Mouse (Mus musculus): ENCODE data around the gene H2afv. TPM values are rescaled to one million over a fixed set of nuclear protein-coding genes. Genes with fewer than 3 reads are reported as not detected.

Gene H2afv
- polyA plus RNA-seq, 1 experiment from 2014 or later = 1,015 TPM

DNA sequence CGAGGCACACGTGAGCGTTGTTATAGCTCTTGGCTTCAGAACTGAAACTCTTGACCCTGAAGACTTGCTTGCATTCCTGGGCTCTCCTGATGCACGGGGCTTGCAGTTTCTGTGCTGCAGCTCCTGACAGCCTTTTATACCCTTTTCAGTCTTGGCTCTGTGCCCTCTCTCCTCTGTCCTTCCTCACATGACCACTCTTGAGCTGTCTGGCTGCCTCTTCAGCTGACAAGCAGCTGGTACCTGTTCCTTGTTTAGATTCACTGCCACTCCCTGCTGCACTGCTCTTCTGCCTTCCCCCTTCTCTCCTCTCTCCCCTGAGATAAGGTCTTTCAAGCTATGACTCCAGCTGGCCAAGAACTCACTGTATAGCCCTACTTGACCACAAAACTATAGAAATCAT lies 3.2 kb upstream of the H2afv start:
- H3K9ac ChIP-seq (ENCODE audit: low read length) = no peak overlapping the region

DNA sequence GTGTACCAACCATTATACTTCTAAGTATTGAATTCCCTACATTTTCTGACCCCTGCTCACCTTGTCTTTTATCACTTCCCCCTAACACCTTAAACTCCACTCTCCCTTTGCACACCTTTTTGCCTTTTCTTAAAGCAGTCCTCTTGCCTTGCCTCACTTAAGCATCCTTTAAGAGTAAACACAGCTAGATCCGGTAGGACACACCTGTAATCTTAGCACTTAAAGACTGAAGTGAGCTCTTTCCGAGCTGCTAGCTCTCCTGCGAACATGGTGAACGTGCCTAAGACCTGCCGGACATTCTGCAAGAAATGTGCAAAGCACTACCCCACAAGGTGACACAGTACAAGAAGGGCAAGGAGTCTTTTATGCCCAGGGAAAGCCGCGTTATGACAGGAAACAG lies 1.7 kb upstream of the H2afv start:
- H3K27ac ChIP-seq (ENCODE audit: low read depth, low read length) = no peak overlapping the region
- no peak overlapping the region for H3K9ac ChIP-seq (ENCODE audit: low read length)
- H3K4me1 ChIP-seq (ENCODE audit: control insufficient read depth, insufficient read depth, low read length) = peaks cover 10% of the 10 kb centered on the region
- WGBS = 93% methylated on average over 7 of the region's 7 CpGs
- H3K36me3 ChIP-seq (ENCODE audit: control insufficient read depth, insufficient read depth, low read length) = no peaks in the 10 kb centered on the region
- no peak overlapping the region for H3K4me2 ChIP-seq
- DNase-seq (ENCODE audit: low spot score, missing footprints) (no peak), ATAC-seq (ENCODE audit: low FRiP score) (no peak)
- H3K27me3 ChIP-seq (ENCODE audit: control insufficient read depth, insufficient read depth, low read length) = no peaks in the 10 kb centered on the region
- no peak overlapping the region for H3K4me3 ChIP-seq (ENCODE audit: low read depth, low read length)
- no peaks in the 10 kb centered on the region for H3K9me3 ChIP-seq (ENCODE audit: control insufficient read depth, low read length)

More for the DNA sequence above, 3.2 kb upstream of the H2afv start:
- Histone ChIP-seq H3K27me3 (ENCODE audit: control insufficient read depth, insufficient read depth, low read length) (no peaks in the 10 kb centered on the region), H3K27ac (ENCODE audit: low read depth, low read length) (no peak overlapping the region), H3K4me3 (ENCODE audit: low read depth, low read length) (no peak overlapping the region), H3K4me2 (no peak overlapping the region), H3K4me1 (ENCODE audit: control insufficient read depth, insufficient read depth, low read length) (peaks cover 9% of the 10 kb centered on the region), H3K36me3 (ENCODE audit: control insufficient read depth, insufficient read depth, low read length) (no peaks in the 10 kb centered on the region), H3K9me3 (ENCODE audit: control insufficient read depth, low read length) (no peaks in the 10 kb centered on the region)
- 87% methylated on average over 4 of the region's 4 CpGs for WGBS
- ATAC-seq (ENCODE audit: low FRiP score) = no peak
- no peak for DNase-seq (ENCODE audit: low spot score, missing footprints)

DNA sequence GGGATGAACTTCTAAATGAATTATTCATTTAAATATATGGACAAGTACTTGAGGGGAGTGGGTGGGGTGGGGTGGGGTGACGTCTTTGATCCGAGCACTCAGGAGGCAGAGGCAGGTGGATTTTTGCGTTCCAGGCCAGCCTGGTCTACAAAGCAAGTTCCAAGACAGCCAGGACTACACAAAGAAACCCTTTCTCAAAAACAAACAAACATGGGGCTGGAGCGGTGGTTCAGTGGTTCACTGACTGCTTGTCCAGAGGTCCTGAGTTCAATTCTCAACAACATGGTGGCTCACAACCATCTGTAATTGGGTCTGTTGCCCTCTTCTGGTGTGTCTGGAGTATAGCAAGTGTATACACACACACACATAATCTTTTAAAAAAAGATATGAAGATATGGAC lies 1.2 kb upstream of the H2afv start:
- Histone ChIP-seq H3K4me3 (ENCODE audit: low read depth, low read length) (no peak overlapping the region), H3K4me1 (ENCODE audit: control insufficient read depth, insufficient read depth, low read length) (peaks cover 10% of the 10 kb centered on the region), H3K9me3 (ENCODE audit: control insufficient read depth, low read length) (no peaks in the 10 kb centered on the region), H3K27ac (ENCODE audit: low read depth, low read length) (no peak overlapping the region), H3K27me3 (ENCODE audit: control insufficient read depth, insufficient read depth, low read length) (no peaks in the 10 kb centered on the region), H3K36me3 (ENCODE audit: control insufficient read depth, insufficient read depth, low read length) (no peaks in the 10 kb centered on the region), H3K4me2 (no peak overlapping the region), H3K9ac (ENCODE audit: low read length) (no peak overlapping the region)
- WGBS = 80% methylated on average over 4 of the region's 4 CpGs
- DNase-seq (ENCODE audit: low spot score, missing footprints) (no peak), ATAC-seq (ENCODE audit: low FRiP score) (no peak)

DNA sequence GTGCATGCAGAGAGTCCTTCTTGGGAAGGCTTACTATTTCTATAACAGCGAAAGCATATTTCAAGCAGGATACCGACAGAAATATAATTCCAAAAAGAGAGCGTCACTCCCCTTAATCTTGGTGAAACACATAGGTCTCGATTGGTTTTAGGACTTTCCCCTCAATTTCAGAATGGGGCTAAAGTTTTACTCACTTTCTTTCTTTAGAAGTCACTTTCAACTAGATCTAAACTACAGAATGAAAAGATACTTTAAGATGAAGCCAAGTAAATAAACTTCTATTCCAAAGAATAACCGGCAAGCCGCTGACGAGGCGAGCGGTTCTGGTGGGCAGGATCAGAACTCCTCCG lies 541 bp downstream of the H2afv start:
- WGBS = 0% methylated on average over 10 of the region's 10 CpGs
- Histone ChIP-seq H3K36me3 (ENCODE audit: control insufficient read depth, insufficient read depth, low read length) (no peaks in the 10 kb centered on the region; the same call in 1 of the 2 replicates), H3K27ac (ENCODE audit: low read depth, low read length) (peak overlapping the region; percentile 92), H3K27me3 (ENCODE audit: control insufficient read depth, insufficient read depth, low read length) (no peaks in the 10 kb centered on the region), H3K9ac (ENCODE audit: low read length) (peak overlapping the region; percentile 91), H3K4me3 (ENCODE audit: low read depth, low read length) (peak overlapping the region; percentile 77), H3K9me3 (ENCODE audit: control insufficient read depth, low read length) (no peaks in the 10 kb centered on the region), H3K4me2 (peak overlapping the region; percentile 73), H3K4me1 (ENCODE audit: control insufficient read depth, insufficient read depth, low read length) (peaks cover 10% of the 10 kb centered on the region)
- ATAC-seq (ENCODE audit: low FRiP score) (no peak), DNase-seq (ENCODE audit: low spot score, missing footprints) (no peak)

DNA sequence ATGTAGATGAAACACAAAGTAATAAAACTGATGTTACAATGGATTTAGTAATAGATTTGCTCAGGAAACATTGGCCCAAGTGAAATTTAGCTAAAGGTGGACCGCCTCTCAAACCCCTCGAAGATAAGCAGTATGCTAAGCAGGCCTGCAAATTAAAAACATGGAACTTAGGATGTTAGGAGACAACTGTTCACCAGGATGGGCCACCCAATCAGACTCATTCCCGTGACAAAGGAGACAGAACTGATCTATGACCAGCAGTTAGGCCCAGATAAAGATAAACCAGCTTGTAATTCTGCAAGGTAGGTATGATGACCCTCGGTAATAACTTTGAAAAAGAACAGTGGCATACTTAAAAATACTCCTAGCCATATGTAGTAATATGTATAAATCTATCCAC lies 1.1 kb downstream of the H2afv start:
- 55% methylated on average over 4 of the region's 4 CpGs for WGBS
- peak overlapping the region; percentile 77 for H3K4me3 ChIP-seq (ENCODE audit: low read depth, low read length)
- peak overlapping the region; percentile 73 for H3K4me2 ChIP-seq
- H3K9ac ChIP-seq (ENCODE audit: low read length) = peak overlapping the region; percentile 91
- ATAC-seq (ENCODE audit: low FRiP score) (no peak), DNase-seq (ENCODE audit: low spot score, missing footprints) (peak; percentile 86)
- H3K9me3 ChIP-seq (ENCODE audit: control insufficient read depth, low read length) = no peaks in the 10 kb centered on the region
- no peaks in the 10 kb centered on the region for H3K27me3 ChIP-seq (ENCODE audit: control insufficient read depth, insufficient read depth, low read length)
- peaks cover 10% of the 10 kb centered on the region for H3K4me1 ChIP-seq (ENCODE audit: control insufficient read depth, insufficient read depth, low read length)
- H3K36me3 ChIP-seq (ENCODE audit: control insufficient read depth, insufficient read depth, low read length) = no peaks in the 10 kb centered on the region; the same call in 1 of the 2 replicates
- H3K27ac ChIP-seq (ENCODE audit: low read depth, low read length) = 0 out of 2 replicates have a peak overlapping the region, but pooled peaks have one; percentile 92

DNA sequence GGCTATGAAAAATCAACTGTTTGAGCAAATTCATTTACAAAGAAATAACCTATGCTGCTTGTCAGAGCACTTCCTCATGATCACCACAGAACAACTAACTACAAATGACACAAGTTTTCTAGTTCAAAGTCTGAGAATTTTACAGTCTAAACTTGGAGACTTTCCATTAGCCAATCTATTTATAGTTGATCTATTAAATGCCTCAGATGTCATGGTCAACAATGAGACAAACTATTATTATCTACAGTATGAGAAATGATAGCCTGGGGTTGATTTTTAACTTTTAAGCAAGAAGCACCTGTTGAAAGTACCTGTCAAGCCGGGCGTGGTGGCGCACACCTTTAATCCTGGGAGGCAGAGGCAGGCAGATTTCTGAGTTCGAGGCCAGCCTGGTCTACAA lies 1.7 kb downstream of the H2afv start:
- Histone ChIP-seq H3K27me3 (ENCODE audit: control insufficient read depth, insufficient read depth, low read length) (no peaks in the 10 kb centered on the region), H3K4me1 (ENCODE audit: control insufficient read depth, insufficient read depth, low read length) (peaks cover 10% of the 10 kb centered on the region), H3K4me3 (ENCODE audit: low read depth, low read length) (peak overlapping the region; percentile 77; the same call in 1 of the 2 replicates), H3K9me3 (ENCODE audit: control insufficient read depth, low read length) (no peaks in the 10 kb centered on the region), H3K9ac (ENCODE audit: low read length) (no peak overlapping the region), H3K27ac (ENCODE audit: low read depth, low read length) (no peak overlapping the region), H3K4me2 (peak overlapping the region; percentile 73; the same call in 1 of the 2 replicates), H3K36me3 (ENCODE audit: control insufficient read depth, insufficient read depth, low read length) (peaks cover 3% of the 10 kb centered on the region)
- 94% methylated on average over 4 of the region's 4 CpGs for WGBS
- DNase-seq (ENCODE audit: low spot score, missing footprints) = peak; percentile 81
- no peak for ATAC-seq (ENCODE audit: low FRiP score)

DNA sequence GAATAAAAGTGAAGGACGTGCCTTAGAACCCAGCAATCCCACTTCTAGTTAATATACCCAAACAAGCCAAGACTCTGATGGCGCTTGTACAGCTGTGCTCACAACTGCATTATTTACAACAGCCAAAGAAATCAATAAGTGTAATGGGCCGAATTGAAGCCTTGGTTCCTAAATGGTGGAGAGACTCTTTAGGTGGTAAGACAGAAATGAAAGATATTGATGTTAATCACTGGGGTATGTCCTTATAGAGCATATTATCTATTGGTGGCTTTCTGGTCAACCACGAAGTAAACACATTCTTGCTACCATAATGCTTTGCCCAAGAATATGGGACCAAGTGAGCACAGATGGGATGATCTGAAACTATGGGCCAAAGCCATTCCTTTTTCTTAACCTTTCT lies 4.1 kb downstream of the H2afv start:
- Histone ChIP-seq H3K27ac (ENCODE audit: low read depth, low read length) (no peak overlapping the region), H3K9me3 (ENCODE audit: control insufficient read depth, low read length) (no peaks in the 10 kb centered on the region), H3K36me3 (ENCODE audit: control insufficient read depth, insufficient read depth, low read length) (peaks cover 11% of the 10 kb centered on the region), H3K4me1 (ENCODE audit: control insufficient read depth, insufficient read depth, low read length) (peaks cover 10% of the 10 kb centered on the region), H3K27me3 (ENCODE audit: control insufficient read depth, insufficient read depth, low read length) (no peaks in the 10 kb centered on the region), H3K4me2 (no peak overlapping the region), H3K9ac (ENCODE audit: low read length) (no peak overlapping the region), H3K4me3 (ENCODE audit: low read depth, low read length) (no peak overlapping the region)
- no peak for ATAC-seq (ENCODE audit: low FRiP score)
- DNase-seq (ENCODE audit: low spot score, missing footprints) = peak; percentile 79
- WGBS = 93% methylated on average over 4 of the region's 4 CpGs

DNA sequence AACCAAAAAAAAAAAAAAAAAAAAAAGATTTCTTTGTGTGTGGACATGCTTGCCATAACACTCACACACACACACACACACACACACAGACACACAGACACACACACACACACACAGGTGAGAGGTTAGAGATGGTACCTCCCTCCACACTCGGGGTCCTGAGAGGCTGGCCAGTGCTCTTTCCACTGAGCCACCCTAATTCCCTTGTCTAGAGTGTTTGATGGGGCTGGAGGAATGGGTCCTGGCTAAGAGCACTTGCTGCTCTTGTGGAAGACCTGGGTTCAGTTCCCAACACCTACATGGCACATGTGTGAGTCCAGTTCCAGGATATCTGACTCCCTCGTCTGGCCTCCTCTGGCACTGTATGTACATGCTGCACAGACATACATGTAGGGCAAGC lies 6.6 kb downstream of the H2afv start:
- no peak overlapping the region for H3K27ac ChIP-seq (ENCODE audit: low read depth, low read length)
- H3K27me3 ChIP-seq (ENCODE audit: control insufficient read depth, insufficient read depth, low read length) = no peaks in the 10 kb centered on the region
- no peak overlapping the region for H3K4me2 ChIP-seq
- peaks cover 3% of the 10 kb centered on the region; the same call in 1 of the 2 replicates for H3K4me1 ChIP-seq (ENCODE audit: control insufficient read depth, insufficient read depth, low read length)
- no peak overlapping the region for H3K9ac ChIP-seq (ENCODE audit: low read length)
- DNase-seq (ENCODE audit: low spot score, missing footprints) (peak; percentile 81), ATAC-seq (ENCODE audit: low FRiP score) (no peak)
- peaks cover 24% of the 10 kb centered on the region for H3K36me3 ChIP-seq (ENCODE audit: control insufficient read depth, insufficient read depth, low read length)
- WGBS = 96% methylated on average over 2 of the region's 2 CpGs
- H3K4me3 ChIP-seq (ENCODE audit: low read depth, low read length) = no peak overlapping the region
- no peaks in the 10 kb centered on the region for H3K9me3 ChIP-seq (ENCODE audit: control insufficient read depth, low read length)

DNA sequence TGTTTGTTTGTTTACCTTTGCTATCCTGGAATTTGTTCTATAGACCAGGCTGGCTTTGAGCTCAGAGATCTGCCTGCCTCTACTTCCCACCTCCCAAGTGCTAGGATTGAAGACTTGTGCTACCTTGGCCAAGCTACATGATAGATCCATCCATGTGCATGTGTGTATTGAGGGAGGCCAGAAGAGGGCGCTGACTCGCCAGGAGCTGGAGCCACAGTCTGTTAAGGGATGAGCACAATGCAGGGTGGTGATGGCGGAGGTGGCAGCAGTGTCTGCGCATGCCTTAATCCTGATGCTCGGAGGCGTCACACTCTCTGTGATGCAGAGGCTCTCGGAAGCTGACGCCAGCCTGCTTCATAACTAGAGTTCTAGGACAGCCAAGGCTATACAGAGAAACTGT lies 7.8 kb downstream of the H2afv start:
- Histone ChIP-seq H3K4me2 (no peak overlapping the region), H3K4me1 (ENCODE audit: control insufficient read depth, insufficient read depth, low read length) (no peaks in the 10 kb centered on the region; the same call in 1 of the 2 replicates), H3K9me3 (ENCODE audit: control insufficient read depth, low read length) (no peaks in the 10 kb centered on the region), H3K36me3 (ENCODE audit: control insufficient read depth, insufficient read depth, low read length) (peaks cover 30% of the 10 kb centered on the region), H3K27ac (ENCODE audit: low read depth, low read length) (no peak overlapping the region), H3K4me3 (ENCODE audit: low read depth, low read length) (no peak overlapping the region), H3K9ac (ENCODE audit: low read length) (no peak overlapping the region), H3K27me3 (ENCODE audit: control insufficient read depth, insufficient read depth, low read length) (no peaks in the 10 kb centered on the region)
- WGBS = 70% methylated on average over 8 of the region's 8 CpGs
- peak; percentile 68; the same call in 1 of the 2 replicates for ATAC-seq (ENCODE audit: low FRiP score)
- peak; percentile 87 for DNase-seq (ENCODE audit: low spot score, missing footprints)

Data from midbrain, embryonic 11.5 days (tissue).